Mouse (Mus musculus) MEL (cell line): ENCODE data around the gene Ccdc142. TPM values are rescaled to one million over a fixed set of nuclear protein-coding genes. Genes with fewer than 3 reads are reported as not detected.
A peak's percentile ranks its signal among the peaks of the same experiment; 100 is the strongest.

Experiments
- DNase-seq: peaks from one replicate; pipeline ENCODE4 v3.0.0; 2011; ENCODE audit warnings: low read depth, low spot score
- H3K27ac ChIP-seq: 2 replicates; pipeline ENCODE4 v1.5.1; 2012; ENCODE audit warnings: low read depth, mild to moderate bottlenecking, control low read depth, low read length, moderate library complexity; ENCODE audit not compliant: control insufficient read depth
- H3K27me3 ChIP-seq, 2 experiments: fragments of 150-350 bp in 1 of 2; sonication (generic) in 1 of 2; 2 replicates each; pipeline ENCODE4 v1.6.1; 2012; ENCODE audit warnings: low read length in 2 of 2, mild to moderate bottlenecking in 2 of 2, improper control_type of control experiment in 1 of 2, moderate library complexity in 1 of 2; ENCODE audit not compliant: insufficient read depth in 2 of 2, control insufficient read depth in 1 of 2
- H3K36me3 ChIP-seq, 2 experiments: 2 replicates each; pipeline ENCODE4 v1.6.1; 2012 to 2014; ENCODE audit warnings: low read length in 2 of 2, improper control_type of control experiment in 1 of 2, inconsistent platforms in 1 of 2, mild to moderate bottlenecking in 1 of 2; ENCODE audit not compliant: insufficient read depth in 2 of 2, control insufficient read depth in 1 of 2
- H3K4me1 ChIP-seq, 2 experiments: fragments of 150-350 bp in 1 of 2; sonication (generic) in 1 of 2; 2 replicates each; pipeline ENCODE4 v1.6.1; 2012; ENCODE audit warnings: low read length in 2 of 2, improper control_type of control experiment in 1 of 2, mild to moderate bottlenecking in 1 of 2; ENCODE audit not compliant: insufficient read depth in 2 of 2, control insufficient read depth in 1 of 2
- H3K4me3 ChIP-seq, 2 experiments: fragments of 150-350 bp in 1 of 2; sonication (generic) in 1 of 2; 2 replicates each; pipeline ENCODE4 v1.5.1; 2012; ENCODE audit warnings: low read depth in 2 of 2, low read length in 2 of 2, mild to moderate bottlenecking in 2 of 2, moderate library complexity in 2 of 2, control low read depth in 1 of 2, improper control_type of control experiment in 1 of 2; ENCODE audit not compliant: control insufficient read depth in 1 of 2, insufficient read depth in 1 of 2
- H3K79me2 ChIP-seq: 2 replicates; pipeline ENCODE4 v1.6.1; 2012; ENCODE audit warnings: mild to moderate bottlenecking, low read length, moderate library complexity; ENCODE audit not compliant: control insufficient read depth, poor library complexity, insufficient read depth
- H3K9ac ChIP-seq: 2 replicates; pipeline ENCODE4 v1.6.1; 2012; ENCODE audit warnings: low read depth, mild to moderate bottlenecking, control low read depth, low read length, moderate library complexity; ENCODE audit not compliant: control insufficient read depth, poor library complexity, severe bottlenecking
- H3K9me3 ChIP-seq: fragments of 150-350 bp; sonication (generic); replicated peaks from 2 replicates; pipeline ENCODE4 v1.6.1; 2012; ENCODE audit warnings: mild to moderate bottlenecking, low read length, improper control_type of control experiment, moderate library complexity; ENCODE audit not compliant: insufficient read depth
- BHLHE40 ChIP-seq: IDR thresholded peaks from 2 replicates; pipeline ENCODE4 v1.6.1; 2012; ENCODE audit warnings: low read depth, mild to moderate bottlenecking, inconsistent platforms, low read length, improper control_type of control experiment, borderline replicate concordance
- CTCF ChIP-seq, 3 experiments: IDR thresholded peaks in 2 of 3; conservative IDR thresholded peaks in 1 of 3; 2 replicates each; pipeline ENCODE4 v1.5.1; 2011 to 2012; ENCODE audit warnings: low read length in 3 of 3, low read depth in 2 of 3, mild to moderate bottlenecking in 2 of 3, improper control_type of control experiment in 1 of 3, inconsistent platforms in 1 of 3, mixed read lengths in 1 of 3, moderate library complexity in 1 of 3; ENCODE audit not compliant: control insufficient read depth in 1 of 3, insufficient read depth in 1 of 3, poor library complexity in 1 of 3, severe bottlenecking in 1 of 3
- E2F4 ChIP-seq: IDR thresholded peaks from 2 replicates; pipeline ENCODE4 v1.6.1; 2011; ENCODE audit warnings: low read depth, low read length, improper control_type of control experiment, borderline replicate concordance
- ELF1 ChIP-seq: IDR thresholded peaks from 2 replicates; pipeline ENCODE4 v1.6.1; 2014; ENCODE audit warnings: low read depth, mild to moderate bottlenecking, inconsistent platforms, low read length, improper control_type of control experiment, moderate library complexity
- EP300 ChIP-seq, 2 experiments: IDR thresholded peaks; 2 replicates each; pipeline ENCODE4 v1.6.1; 2011; ENCODE audit warnings: improper control_type of control experiment in 2 of 2, low read length in 2 of 2, low read depth in 1 of 2, mild to moderate bottlenecking in 1 of 2
- ETS1 ChIP-seq: IDR thresholded peaks from 2 replicates; pipeline ENCODE4 v1.6.1; 2012; ENCODE audit warnings: low read depth, mild to moderate bottlenecking, inconsistent platforms, low read length, improper control_type of control experiment, moderate library complexity
- HCFC1 ChIP-seq: IDR thresholded peaks from 2 replicates; pipeline ENCODE4 v1.6.1; 2012; ENCODE audit warnings: low read depth, mild to moderate bottlenecking, inconsistent platforms, low read length, improper control_type of control experiment, moderate library complexity
- JUND ChIP-seq: IDR thresholded peaks from 2 replicates; pipeline ENCODE4 v1.6.1; 2011; ENCODE audit warnings: low read depth, mild to moderate bottlenecking, improper control_type of control experiment, low read length
- KAT2A ChIP-seq: conservative IDR thresholded peaks from 2 replicates; pipeline ENCODE4 v1.6.1; 2012; ENCODE audit warnings: low read depth, low read length, improper control_type of control experiment, inconsistent platforms
- MAZ ChIP-seq: IDR thresholded peaks from 2 replicates; pipeline ENCODE4 v1.6.1; 2012; ENCODE audit warnings: low read depth, mild to moderate bottlenecking, inconsistent platforms, low read length, improper control_type of control experiment
- MEF2A ChIP-seq: IDR thresholded peaks from 2 replicates; pipeline ENCODE4 v1.6.1; 2014; ENCODE audit warnings: low read depth, mild to moderate bottlenecking, inconsistent platforms, low read length, improper control_type of control experiment; ENCODE audit not compliant: poor library complexity, insufficient replicate concordance, severe bottlenecking; ENCODE audit errors: extremely low read depth
- MXI1 ChIP-seq: IDR thresholded peaks from 2 replicates; pipeline ENCODE4 v1.6.1; 2011; ENCODE audit warnings: mild to moderate bottlenecking, low read depth, low read length, improper control_type of control experiment
- MYB ChIP-seq: IDR thresholded peaks from 2 replicates; pipeline ENCODE4 v1.6.1; 2011; ENCODE audit warnings: mild to moderate bottlenecking, low read depth, low read length, improper control_type of control experiment
- MYC ChIP-seq: IDR thresholded peaks from 2 replicates; pipeline ENCODE4 v1.6.1; 2011; ENCODE audit warnings: low read depth, mild to moderate bottlenecking, low read length, improper control_type of control experiment, moderate library complexity
- NELFE ChIP-seq: IDR thresholded peaks from 2 replicates; pipeline ENCODE4 v1.6.1; 2011; ENCODE audit warnings: low read depth, low read length, improper control_type of control experiment
- POLR2A ChIP-seq, 2 experiments: IDR thresholded peaks; 2 replicates each; pipeline ENCODE4 v1.6.1; 2011 to 2012; ENCODE audit warnings: low read length in 2 of 2, mild to moderate bottlenecking in 2 of 2, control low read depth in 1 of 2, improper control_type of control experiment in 1 of 2, low read depth in 1 of 2, moderate library complexity in 1 of 2; ENCODE audit not compliant: control insufficient read depth in 1 of 2, insufficient read depth in 1 of 2, poor library complexity in 1 of 2
- SIN3A ChIP-seq: IDR thresholded peaks from 2 replicates; pipeline ENCODE4 v1.6.1; 2012; ENCODE audit warnings: low read length, improper control_type of control experiment, inconsistent platforms
- TAL1 ChIP-seq: IDR thresholded peaks from 2 replicates; pipeline ENCODE4 v1.6.1; 2012; ENCODE audit warnings: mild to moderate bottlenecking, inconsistent platforms, low read length, moderate library complexity, mixed read lengths
- TBP ChIP-seq: IDR thresholded peaks from 2 replicates; pipeline ENCODE4 v1.8.0; 2011; ENCODE audit warnings: low read depth, low read length, improper control_type of control experiment
- TCF12 ChIP-seq: IDR thresholded peaks from 2 replicates; pipeline ENCODE4 v1.6.1; 2014; ENCODE audit warnings: low read depth, mild to moderate bottlenecking, inconsistent platforms, low read length, improper control_type of control experiment, moderate library complexity
- ZKSCAN1 ChIP-seq: IDR thresholded peaks from 2 replicates; pipeline ENCODE4 v1.6.1; 2012; ENCODE audit warnings: low read depth, mild to moderate bottlenecking, inconsistent platforms, low read length, improper control_type of control experiment, moderate library complexity
- ZNF384 ChIP-seq: IDR thresholded peaks from 2 replicates; pipeline ENCODE4 v1.6.1; 2012; ENCODE audit warnings: low read depth, mild to moderate bottlenecking, inconsistent platforms, low read length, improper control_type of control experiment
- polyA plus RNA-seq, 2 experiments: library from polyadenylated mRNA; stranded (reverse) in 1 of 2; unstranded in 1 of 2; fragments of >175 nt in 1 of 2; fragments of >200 nt in 1 of 2; gene quantifications; 2 replicates each; pipeline versions ENCODE4 v1.2.1 to v1.2.4; 2012; ENCODE audit warnings: low replicate concordance in 2 of 2, low read depth in 1 of 2; ENCODE audit not compliant: insufficient read length in 2 of 2, insufficient read depth in 1 of 2, missing spikeins in 1 of 2
- total RNA-seq: library from RNA; depleted of rRNA; stranded (reverse); fragments of 300-350 nt; gene quantifications from 2 replicates; pipeline ENCODE4 v1.2.3, GENCODE M21; 2012

Ccdc142 gene
- total and polyA plus RNA-seq, 3 experiments: 2.2 to 5.1 TPM; not detected in 1

DNA sequence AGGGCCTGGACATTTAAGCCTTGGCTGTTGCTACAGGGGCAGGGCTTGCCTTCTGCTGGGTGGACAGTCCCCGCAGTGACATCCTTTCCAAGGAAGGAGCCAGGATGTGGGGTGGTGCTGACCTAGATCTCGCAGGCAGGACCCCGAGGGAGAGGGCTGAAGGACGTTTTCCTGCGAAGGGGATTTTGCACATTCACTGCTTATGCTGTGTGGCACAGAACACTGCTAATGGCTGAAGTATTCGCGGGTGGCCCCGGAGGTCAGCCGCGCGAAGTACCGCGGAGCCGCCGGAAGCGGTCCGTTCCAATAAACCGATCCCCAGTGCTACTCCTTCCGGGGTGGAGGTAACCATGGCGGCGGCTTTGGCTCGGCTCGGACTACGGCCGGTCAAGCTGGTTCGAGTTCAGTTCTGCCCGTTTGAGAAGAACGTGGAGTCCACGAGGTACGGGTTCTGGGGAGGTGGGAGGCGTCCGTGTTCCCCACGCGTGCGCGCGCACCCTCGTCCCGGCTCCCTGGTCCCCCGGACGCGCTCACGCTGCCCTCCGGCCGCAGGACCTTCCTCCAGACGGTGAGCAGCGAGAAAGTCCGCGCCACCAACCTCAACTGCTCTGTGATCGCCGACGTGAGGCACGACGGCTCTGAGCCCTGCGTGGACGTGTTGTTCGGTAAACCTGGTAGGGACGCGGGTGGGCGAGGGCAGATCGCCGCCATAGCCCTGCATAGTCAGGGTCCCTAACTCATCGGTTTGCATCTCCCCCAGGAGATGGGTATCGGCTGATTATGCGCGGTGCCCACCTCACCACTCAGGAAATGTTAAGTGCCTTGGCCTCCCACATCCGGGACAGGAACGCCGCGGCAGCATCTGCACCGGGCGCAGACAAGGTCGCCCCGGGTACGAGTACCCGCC is 7.6 kb downstream of the Ccdc142 start, which contains the start of gene Mrpl53 (continued):
- TF ChIP-seq ZKSCAN1 (peak; percentile 9), CTCF (IDR thresholded peaks at IDR 0.05 in 2 of 3, conservative IDR thresholded peaks at IDR 0.05 in 1 of 3; ENCODE audit: control insufficient read depth in 1 of 3, insufficient read depth in 1 of 3, low read depth in 2 of 3, low read length in 3 of 3, poor library complexity in 1 of 3, severe bottlenecking in 1 of 3) (0 out of 6 replicates have a peak, but pooled peaks of 1 of the 3 experiments have one; percentile 0), TAL1 (no peak), ELF1 (peak; percentile 55; the same call in 1 of the 2 replicates), TCF12 (peak; percentile 53), ETS1 (no peak), MYC (0 out of 2 replicates have a peak, but pooled peaks have one; percentile 41), MXI1 (no peak; the same call in 1 of the 2 replicates), NELFE (peak; percentile 87)

DNA sequence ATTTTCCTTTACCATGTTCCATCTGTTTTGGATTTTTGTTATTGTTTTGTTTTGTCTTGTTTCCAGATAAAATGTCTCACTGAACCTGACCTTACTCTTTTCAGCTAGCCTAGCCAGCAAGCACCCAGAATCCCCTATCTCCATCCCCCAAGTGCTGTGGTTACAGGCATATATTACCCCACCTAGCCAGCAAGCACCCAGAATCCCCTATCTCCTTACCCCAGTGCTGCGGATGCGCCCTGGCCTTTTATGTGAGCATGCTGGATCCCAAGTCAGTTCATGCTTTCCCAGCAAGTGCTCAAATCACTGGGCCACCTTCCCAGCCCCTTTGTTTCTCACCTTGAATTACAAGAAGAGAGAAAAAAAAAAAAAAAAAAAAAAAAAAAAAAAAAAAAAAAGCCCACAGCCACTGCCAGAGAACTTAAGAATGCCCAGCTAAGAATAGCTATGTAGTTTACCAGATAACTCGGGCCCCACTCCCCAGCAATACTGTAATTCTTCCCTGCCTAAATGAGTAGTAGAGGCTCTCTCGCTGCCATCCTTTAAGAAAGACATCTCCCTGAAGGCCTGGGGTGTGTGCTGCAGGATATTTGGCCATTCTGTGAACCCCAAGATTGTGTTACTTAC is 10.2 kb downstream of the Ccdc142 start:
- H3K9me3 ChIP-seq: no peaks in the 10 kb centered on the region
- H3K9ac ChIP-seq: no peak overlapping the region
- no peak overlapping the region for H3K27ac ChIP-seq
- no peak for DNase-seq
- H3K4me3 ChIP-seq: no peak overlapping the region
- no peaks in the 10 kb centered on the region for H3K27me3 ChIP-seq
- peaks cover 29% of the 10 kb centered on the region for H3K79me2 ChIP-seq
- H3K36me3 ChIP-seq: peaks cover 0 to 11% of the 10 kb centered on the region in 2 experiments; a peak in 3 of 4 replicates
- peaks cover 0 to 3% of the 10 kb centered on the region in 2 experiments; a peak in 3 of 4 replicates for H3K4me1 ChIP-seq
- no peak for TF ChIP-seq KAT2A
- peak; percentile 20; the same call in 1 of the 2 replicates for TF ChIP-seq TAL1
- no peak for TF ChIP-seq MEF2A
- no peak for TF ChIP-seq ZKSCAN1
- TF ChIP-seq ZNF384: peak; percentile 78

DNA sequence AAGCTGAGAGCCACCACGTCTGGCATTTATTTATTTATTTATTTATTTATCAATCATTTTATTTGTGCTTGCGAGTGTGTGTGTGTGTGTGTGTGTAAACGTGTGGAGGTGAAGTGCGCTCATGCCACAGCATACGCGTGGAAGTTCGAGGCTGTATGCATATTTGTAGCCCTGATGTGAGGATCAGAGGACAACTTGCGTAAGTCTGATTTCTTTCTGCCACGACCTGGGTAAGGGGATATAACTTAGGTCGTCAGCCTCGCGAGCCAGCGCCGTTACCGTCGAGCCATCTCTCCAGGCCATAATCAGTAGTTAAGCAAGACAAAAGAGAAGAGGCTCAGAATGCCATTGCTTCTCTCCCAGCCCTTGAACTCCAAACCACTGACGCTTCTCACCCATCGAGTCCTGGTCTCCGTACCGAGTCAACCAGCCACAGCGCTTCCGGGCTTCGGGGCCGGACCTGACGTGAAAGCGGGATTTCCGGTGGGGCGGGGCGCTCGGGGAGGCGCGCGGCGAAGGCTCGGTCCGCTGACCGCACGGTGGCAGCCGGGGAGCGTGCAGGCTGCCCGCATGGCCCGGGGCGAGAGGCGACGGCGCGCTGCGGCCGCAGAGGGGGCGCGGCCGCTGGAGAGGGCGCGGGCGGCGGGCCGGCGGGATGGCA is 13.7 kb downstream of the Ccdc142 start, which contains the start of gene Mogs:
Mogs (plus strand) TSS at position 486 of the 661 bp plus-strand sequence.
- Histone ChIP-seq H3K9ac (peak within 1 kb of the TSS; percentile 88), H3K4me3 (peak within 1 kb of the TSS; percentile 89 to 94), H3K79me2 (peaks cover 32% of the 10 kb centered on the region), H3K27me3 (no peaks in the 10 kb centered on the region), H3K9me3 (no peaks in the 10 kb centered on the region), H3K4me1 (peaks cover 0 to 18% of the 10 kb centered on the region in 2 experiments; a peak in 3 of 4 replicates), H3K36me3 (peaks cover 0 to 20% of the 10 kb centered on the region in 2 experiments; a peak in 3 of 4 replicates), H3K27ac (peak within 1 kb of the TSS; percentile 90)
- DNase-seq: peak; percentile 93
- peak; percentile 61 for TF ChIP-seq TCF12
- no peak for TF ChIP-seq BHLHE40
- TF ChIP-seq EP300 (IDR thresholded peaks at IDR 0.05; ENCODE audit: low read depth in 1 of 2, low read length in 2 of 2): no peak
- TF ChIP-seq NELFE: peak; percentile 96
- peak; percentile 87 for TF ChIP-seq HCFC1
- TF ChIP-seq POLR2A (IDR thresholded peaks at IDR 0.05; ENCODE audit: control insufficient read depth in 1 of 2, insufficient read depth in 1 of 2, low read depth in 1 of 2, low read length in 2 of 2, poor library complexity in 1 of 2): peak; percentile 93 to 97
- TF ChIP-seq SIN3A: peak; percentile 92
- TF ChIP-seq E2F4: no peak
- peak; percentile 58; the same call in 1 of the 2 replicates for TF ChIP-seq MAZ
- TF ChIP-seq CTCF (IDR thresholded peaks at IDR 0.05 in 2 of 3, conservative IDR thresholded peaks at IDR 0.05 in 1 of 3; ENCODE audit: control insufficient read depth in 1 of 3, insufficient read depth in 1 of 3, low read depth in 2 of 3, low read length in 3 of 3, poor library complexity in 1 of 3, severe bottlenecking in 1 of 3): peak in 1 of 3 experiments; percentile 53; a peak in 2 of 6 replicates
- TF ChIP-seq MXI1: peak; percentile 88
- no peak for TF ChIP-seq MYB
- no peak for TF ChIP-seq MEF2A
- TF ChIP-seq TBP: peak; percentile 80
- peak; percentile 41; the same call in 1 of the 2 replicates for TF ChIP-seq ETS1
- no peak for TF ChIP-seq JUND
